Mouse (Mus musculus): ENCODE measurements around the gene Setdb1. TPM values are rescaled to one million over a fixed set of nuclear protein-coding genes. Genes with fewer than 3 reads are reported as not detected.

Gene Setdb1
- polyA plus RNA-seq, 1 experiment from 2014 or later, result 45.2 TPM

GRCm38 (mm10) chr3:95277149-95277551 lies 79.9 kb downstream of the Setdb1 start:
- Histone ChIP-seq H3K27ac (ENCODE audit: low read depth) (no peak overlapping the region), H3K4me1 (replicated peaks; ENCODE audit: control insufficient read depth, insufficient read depth, low read length) (peaks cover 6% of the 10 kb centered on the region), H3K4me2 (ENCODE audit: low read length) (no peak overlapping the region), H3K36me3 (ENCODE audit: control insufficient read depth, insufficient read depth, low read length) (no peaks in the 10 kb centered on the region), H3K9ac (ENCODE audit: low read length) (no peak overlapping the region), H3K9me3 (ENCODE audit: control insufficient read depth, low read length) (no peaks in the 10 kb centered on the region), H3K4me3 (ENCODE audit: low read depth, low read length) (no peak overlapping the region), H3K27me3 (replicated peaks; ENCODE audit: control insufficient read depth, insufficient read depth, low read length) (no peaks in the 10 kb centered on the region)
- no peak for ATAC-seq (replicated peaks; ENCODE audit: low FRiP score, low TSS enrichment, low read depth)
- DNase-seq (ENCODE audit: low spot score), result no peak
- 92% methylated on average over 1 of the region's 1 CpGs for WGBS

GRCm38 (mm10) chr3:95276428-95276934 lies 80.5 kb downstream of the Setdb1 start:
- Histone ChIP-seq H3K4me1 (replicated peaks; ENCODE audit: control insufficient read depth, insufficient read depth, low read length) (peaks cover 6% of the 10 kb centered on the region), H3K4me2 (ENCODE audit: low read length) (no peak overlapping the region), H3K36me3 (ENCODE audit: control insufficient read depth, insufficient read depth, low read length) (no peaks in the 10 kb centered on the region), H3K27me3 (replicated peaks; ENCODE audit: control insufficient read depth, insufficient read depth, low read length) (no peaks in the 10 kb centered on the region), H3K27ac (ENCODE audit: low read depth) (no peak overlapping the region), H3K4me3 (ENCODE audit: low read depth, low read length) (no peak overlapping the region), H3K9me3 (ENCODE audit: control insufficient read depth, low read length) (no peaks in the 10 kb centered on the region), H3K9ac (ENCODE audit: low read length) (no peak overlapping the region)
- ATAC-seq (replicated peaks; ENCODE audit: low FRiP score, low TSS enrichment, low read depth) (no peak), DNase-seq (ENCODE audit: low spot score) (no peak)
- WGBS, result 76% methylated on average over 5 of the region's 5 CpGs

- no peak for ATAC-seq (replicated peaks; ENCODE audit: low FRiP score, low TSS enrichment, low read depth)
- H3K27me3 ChIP-seq (replicated peaks; ENCODE audit: control insufficient read depth, insufficient read depth, low read length), result no peaks in the 10 kb centered on the region
- H3K9ac ChIP-seq (ENCODE audit: low read length), result no peak overlapping the region
- 77% methylated on average over 6 of the region's 6 CpGs for WGBS
- no peak overlapping the region for H3K4me2 ChIP-seq (ENCODE audit: low read length)
- no peak overlapping the region for H3K27ac ChIP-seq (ENCODE audit: low read depth)
- DNase-seq (ENCODE audit: low spot score), result no peak
- H3K4me3 ChIP-seq (ENCODE audit: low read depth, low read length), result no peak overlapping the region
- H3K36me3 ChIP-seq (ENCODE audit: control insufficient read depth, insufficient read depth, low read length), result no peaks in the 10 kb centered on the region
- H3K4me1 ChIP-seq (replicated peaks; ENCODE audit: control insufficient read depth, insufficient read depth, low read length), result no peaks in the 10 kb centered on the region; the same call in 1 of the 2 replicates
- H3K9me3 ChIP-seq (ENCODE audit: control insufficient read depth, low read length), result no peaks in the 10 kb centered on the region
Observed at GRCm38 (mm10) chr3:95275161-95275560, 81.8 kb downstream of the Setdb1 start.

- Histone ChIP-seq H3K27ac (ENCODE audit: low read depth) (no peak overlapping the region), H3K9me3 (ENCODE audit: control insufficient read depth, low read length) (no peaks in the 10 kb centered on the region), H3K4me1 (replicated peaks; ENCODE audit: control insufficient read depth, insufficient read depth, low read length) (no peaks in the 10 kb centered on the region; the same call in 1 of the 2 replicates), H3K9ac (ENCODE audit: low read length) (no peak overlapping the region), H3K36me3 (ENCODE audit: control insufficient read depth, insufficient read depth, low read length) (peaks cover 5% of the 10 kb centered on the region; the same call in 1 of the 2 replicates), H3K4me3 (ENCODE audit: low read depth, low read length) (no peak overlapping the region), H3K4me2 (ENCODE audit: low read length) (no peak overlapping the region), H3K27me3 (replicated peaks; ENCODE audit: control insufficient read depth, insufficient read depth, low read length) (no peaks in the 10 kb centered on the region)
- no peak for ATAC-seq (replicated peaks; ENCODE audit: low FRiP score, low TSS enrichment, low read depth)
- 93% methylated on average over 4 of the region's 4 CpGs for WGBS
- DNase-seq (ENCODE audit: low spot score), result no peak
Observed at GRCm38 (mm10) chr3:95274453-95274852, 82.5 kb downstream of the Setdb1 start.

Other genes with a start within 250 kb of the Setdb1 start
- gene Vps72, start 246.2 kb downstream of the Setdb1 start, polyA plus RNA-seq (2014; fragmentation: Nextera tagmentation; extraction: Ambion mirVana), result 143 and 149 TPM in 2 replicates
- gene Tmod4, start 232.7 kb downstream of the Setdb1 start, polyA plus RNA-seq (2014; fragmentation: Nextera tagmentation; extraction: Ambion mirVana), result 0.91 and 1.7 TPM in 2 replicates
- 70.3 and 72.9 TPM in 2 replicates for gene Scnm1, start 223.2 kb downstream of the Setdb1 start, polyA plus RNA-seq (2014; fragmentation: Nextera tagmentation; extraction: Ambion mirVana)
- 8.0 and 10.1 TPM in 2 replicates for gene Lysmd1, start 223.1 kb downstream of the Setdb1 start, polyA plus RNA-seq (2014; fragmentation: Nextera tagmentation; extraction: Ambion mirVana)
- gene Tnfaip8l2, start 214.8 kb downstream of the Setdb1 start, polyA plus RNA-seq (2014; fragmentation: Nextera tagmentation; extraction: Ambion mirVana), result 3.2 TPM in 2 replicates
- 4.8 and 5.3 TPM in 2 replicates for gene Sema6c, start 196.7 kb downstream of the Setdb1 start, polyA plus RNA-seq (2014; fragmentation: Nextera tagmentation; extraction: Ambion mirVana)
- gene Gabpb2, start 139.3 kb downstream of the Setdb1 start, polyA plus RNA-seq (2014; fragmentation: Nextera tagmentation; extraction: Ambion mirVana), result 10.8 and 10.9 TPM in 2 replicates
- 92.6 and 98.7 TPM in 2 replicates for gene Cdc42se1, start 128.5 kb downstream of the Setdb1 start, polyA plus RNA-seq (2014; fragmentation: Nextera tagmentation; extraction: Ambion mirVana)
- gene Mllt11, start 125.0 kb downstream of the Setdb1 start, polyA plus RNA-seq (2014; fragmentation: Nextera tagmentation; extraction: Ambion mirVana), result 38.5 and 38.9 TPM in 2 replicates
- gene Gm128, start 115.6 kb downstream of the Setdb1 start, polyA plus RNA-seq (2014; fragmentation: Nextera tagmentation; extraction: Ambion mirVana), result 0.26 and 0.40 TPM in 2 replicates
- gene Bnipl, start 106.0 kb downstream of the Setdb1 start, polyA plus RNA-seq (2014; fragmentation: Nextera tagmentation; extraction: Ambion mirVana), result 1.0 and 1.7 TPM in 2 replicates
- gene Mindy1, start 75.9 kb downstream of the Setdb1 start, polyA plus RNA-seq (2014; fragmentation: Nextera tagmentation; extraction: Ambion mirVana), result 38.5 and 39.8 TPM in 2 replicates
- gene Prune1, start 75.1 kb downstream of the Setdb1 start, polyA plus RNA-seq (2014; fragmentation: Nextera tagmentation; extraction: Ambion mirVana), result 16.5 and 20.6 TPM in 2 replicates
- gene Anxa9, start 50.0 kb downstream of the Setdb1 start, polyA plus RNA-seq (2014; fragmentation: Nextera tagmentation; extraction: Ambion mirVana), result 1.5 and 1.6 TPM in 2 replicates
- 130 and 143 TPM in 2 replicates for gene Cers2, start 42.4 kb downstream of the Setdb1 start, polyA plus RNA-seq (2014; fragmentation: Nextera tagmentation; extraction: Ambion mirVana)
- not detected in 2 replicates for gene 4930558C23Rik, start 45.6 kb upstream of the Setdb1 start, polyA plus RNA-seq (2014; fragmentation: Nextera tagmentation; extraction: Ambion mirVana)
- gene Arnt, start 77.2 kb upstream of the Setdb1 start, polyA plus RNA-seq (2014; fragmentation: Nextera tagmentation; extraction: Ambion mirVana), result 31.0 and 37.1 TPM in 2 replicates
- gene Ctsk, start 142.1 kb upstream of the Setdb1 start, polyA plus RNA-seq (2014; fragmentation: Nextera tagmentation; extraction: Ambion mirVana), result 8.1 and 9.3 TPM in 2 replicates
- 22.4 and 26.6 TPM in 2 replicates for gene Ctss, start 169.6 kb upstream of the Setdb1 start, polyA plus RNA-seq (2014; fragmentation: Nextera tagmentation; extraction: Ambion mirVana)
- 0.12 TPM in 1 of 2 replicates, not detected in the other for gene Hormad1, start 202.5 kb upstream of the Setdb1 start, polyA plus RNA-seq (2014; fragmentation: Nextera tagmentation; extraction: Ambion mirVana)
- 38.5 and 38.7 TPM in 2 replicates for gene Golph3l, start 231.7 kb upstream of the Setdb1 start, polyA plus RNA-seq (2014; fragmentation: Nextera tagmentation; extraction: Ambion mirVana)